In the genomic region with DNA sequence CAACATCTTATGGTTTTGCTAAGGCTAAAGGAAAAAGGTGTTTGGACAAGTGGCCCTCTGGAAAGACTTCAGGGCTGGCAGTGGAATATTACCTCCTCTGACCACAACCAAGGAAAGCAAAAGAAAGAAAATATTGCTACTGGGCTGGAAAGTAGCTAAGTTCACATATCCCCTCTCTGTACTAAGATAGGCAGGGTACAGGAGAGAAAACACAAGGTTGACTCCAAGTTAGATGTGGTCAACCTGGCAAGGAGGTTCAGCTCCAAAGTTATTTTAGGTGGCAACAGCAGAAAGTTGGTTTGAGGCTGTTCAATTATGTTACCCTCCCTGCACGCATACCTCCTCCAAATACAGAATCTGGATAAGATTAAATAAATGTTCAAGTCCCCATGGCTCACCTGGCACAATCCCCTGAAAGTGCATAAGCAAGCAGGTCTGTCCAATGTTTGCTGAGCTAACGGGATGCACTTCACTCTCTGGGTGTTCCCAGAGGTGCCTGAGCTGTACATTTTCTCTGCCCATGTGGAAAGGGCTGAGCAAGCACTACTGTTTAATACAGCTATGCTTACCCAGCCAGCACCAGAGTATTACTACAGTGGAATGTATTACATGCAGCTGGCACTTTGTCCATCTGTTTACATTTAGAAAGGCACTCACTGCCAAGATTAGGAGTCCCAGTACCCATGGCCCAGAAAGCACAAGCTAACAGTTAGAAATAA, we compare ENCODE assay signal across 22 mouse cellular contexts.
DNase-seq lines count a peak whose midpoint lies in the region; ATAC-seq and TF ChIP-seq lines count a peak whose summit lies in the region.
"Had no signal": no experiment of that assay in that cellular context is flagged by ENCODE, and none has a peak within 500 bp of the region (broad histone marks: within the 10 kb centered on the region; RNA-seq: fewer than 3 reads in every experiment).

No protein-coding gene starts in this region.

- H3K4me3 ChIP-seq in embryonic facial prominence, embryonic 13.5 days, result no peak overlapping the region
- no peak overlapping the region for H3K4me3 ChIP-seq in embryonic facial prominence, embryonic 10.5 days
- H3K4me3 ChIP-seq in hindbrain, embryonic 16.5 days (ENCODE audit: low read length), result no peak overlapping the region
- no peak overlapping the region for H3K4me3 ChIP-seq in hindbrain, embryonic 11.5 days (ENCODE audit: low read depth, low read length)
- H3K4me3 ChIP-seq in lung, adult 2 months (replicated peaks; ENCODE audit: extremely low read depth, low read depth, low read length), result no peak overlapping the region
- H3K4me3 ChIP-seq in limb, embryonic 14.5 days (replicated peaks; ENCODE audit: low read length), result no peak overlapping the region
- H3K4me3 ChIP-seq: heart, embryonic 10.5 days; liver, embryonic 15.5 days; midbrain, embryonic 13.5 days had no signal

- no peak overlapping the region for H3K4me2 ChIP-seq in embryonic facial prominence, embryonic 13.5 days
- H3K4me2 ChIP-seq in hindbrain, embryonic 16.5 days (ENCODE audit: low read length), result no peak overlapping the region
- no peak overlapping the region for H3K4me2 ChIP-seq in hindbrain, embryonic 11.5 days (replicated peaks; ENCODE audit: low read depth, low read length)
- no peak overlapping the region for H3K4me2 ChIP-seq in limb, embryonic 14.5 days (replicated peaks; ENCODE audit: low read depth, low read length, severe bottlenecking)
- H3K4me2 ChIP-seq: liver, embryonic 15.5 days; midbrain, embryonic 13.5 days had no signal

- DNase-seq in embryonic facial prominence, embryonic 10.5 days (ENCODE audit: low spot score), result no peak
- DNase-seq in hindbrain, embryonic 11.5 days (ENCODE audit: low spot score), result no peak
- peak; percentile 9 for DNase-seq in lung, postnatal 36 days
- DNase-seq in lung, adult 2 months, result no peak
- peak; percentile 68 for DNase-seq in limb, embryonic 14.5 days (ENCODE audit: low spot score)
- DNase-seq in layer of hippocampus, adult 8-10 months (ENCODE audit: low spot score in 2 of 2), result no peak
- DNase-seq: adrenal gland, postnatal 36 days; cerebellum, adult 11-12 months; cerebellum, postnatal 14 days; gastrocnemius, postnatal 25 days; kidney, adult 9 months; kidney, postnatal 36 days; layer of hippocampus, adult 9-11 months; right cerebral cortex, postnatal 14 days; thymus, adult 2 months had no signal

- no peaks in the 10 kb centered on the region for H3K36me3 ChIP-seq in embryonic facial prominence, embryonic 13.5 days
- no peaks in the 10 kb centered on the region for H3K36me3 ChIP-seq in embryonic facial prominence, embryonic 10.5 days (replicated peaks)
- no peaks in the 10 kb centered on the region for H3K36me3 ChIP-seq in hindbrain, embryonic 16.5 days (ENCODE audit: control insufficient read depth, insufficient read depth, low read length)
- H3K36me3 ChIP-seq in hindbrain, embryonic 11.5 days (ENCODE audit: control insufficient read depth, insufficient read depth, low read length), result no peaks in the 10 kb centered on the region
- H3K36me3 ChIP-seq in limb, embryonic 14.5 days (ENCODE audit: control insufficient read depth, insufficient read depth, low read length), result no peaks in the 10 kb centered on the region
- H3K36me3 ChIP-seq: G1E; heart, embryonic 10.5 days; liver, embryonic 15.5 days; midbrain, embryonic 13.5 days had no signal

- 41% methylated on average over 2 of the region's 2 CpGs for WGBS in embryonic facial prominence, embryonic 13.5 days
- 83% methylated on average over 2 of the region's 2 CpGs for WGBS in embryonic facial prominence, embryonic 10.5 days
- 88% methylated on average over 2 of the region's 2 CpGs for WGBS in hindbrain, embryonic 16.5 days
- 78% methylated on average over 2 of the region's 2 CpGs for WGBS in hindbrain, embryonic 11.5 days
- WGBS in lung, adult 2 months, result 70% methylated on average over 2 of the region's 2 CpGs
- WGBS in limb, embryonic 14.5 days, result 49% methylated on average over 2 of the region's 2 CpGs

- no peak overlapping the region for H3K9ac ChIP-seq in embryonic facial prominence, embryonic 13.5 days
- H3K9ac ChIP-seq in hindbrain, embryonic 16.5 days (ENCODE audit: low read depth, low read length), result no peak overlapping the region
- H3K9ac ChIP-seq in hindbrain, embryonic 11.5 days (ENCODE audit: low read depth, low read length), result no peak overlapping the region
- H3K9ac ChIP-seq in limb, embryonic 14.5 days (ENCODE audit: low read depth, low read length, severe bottlenecking), result no peak overlapping the region
- H3K9ac ChIP-seq: liver, embryonic 15.5 days; midbrain, embryonic 13.5 days had no signal

- 0 out of 2 replicates have a peak, but pooled peaks have one; percentile 32 for ATAC-seq in embryonic facial prominence, embryonic 13.5 days (ENCODE audit: insufficient number of reproducible peaks, insufficient read depth, low FRiP score, low TSS enrichment, low read depth)
- ATAC-seq in hindbrain, embryonic 16.5 days, result peak; percentile 42; the same call in 1 of the 2 replicates
- ATAC-seq in hindbrain, embryonic 11.5 days (ENCODE audit: low FRiP score), result no peak
- peak; percentile 70 for ATAC-seq in limb, embryonic 14.5 days (ENCODE audit: low FRiP score, low read depth)
- ATAC-seq: forebrain, embryonic 14.5 days; midbrain, embryonic 13.5 days had no signal

- no peak overlapping the region for H3K27ac ChIP-seq in embryonic facial prominence, embryonic 13.5 days
- H3K27ac ChIP-seq in embryonic facial prominence, embryonic 10.5 days (replicated peaks), result no peak overlapping the region
- no peak overlapping the region for H3K27ac ChIP-seq in hindbrain, embryonic 16.5 days (ENCODE audit: low read depth, low read length)
- H3K27ac ChIP-seq in hindbrain, embryonic 11.5 days (ENCODE audit: low read depth, low read length), result no peak overlapping the region
- H3K27ac ChIP-seq in limb, embryonic 14.5 days (replicated peaks; ENCODE audit: low read depth, low read length), result 0 out of 2 replicates have a peak overlapping the region, but pooled peaks have one; percentile 20
- H3K27ac ChIP-seq: heart, embryonic 10.5 days; liver, embryonic 15.5 days; midbrain, embryonic 13.5 days had no signal

- H3K9me3 ChIP-seq in embryonic facial prominence, embryonic 13.5 days, result no peaks in the 10 kb centered on the region
- H3K9me3 ChIP-seq in embryonic facial prominence, embryonic 10.5 days, result no peaks in the 10 kb centered on the region
- no peaks in the 10 kb centered on the region for H3K9me3 ChIP-seq in hindbrain, embryonic 16.5 days (ENCODE audit: control insufficient read depth, low read length)
- H3K9me3 ChIP-seq in hindbrain, embryonic 11.5 days (ENCODE audit: control insufficient read depth, low read length), result no peaks in the 10 kb centered on the region
- H3K9me3 ChIP-seq in limb, embryonic 14.5 days (ENCODE audit: control insufficient read depth, low read length), result no peaks in the 10 kb centered on the region
- H3K9me3 ChIP-seq: G1E; heart, embryonic 10.5 days; liver, embryonic 15.5 days; midbrain, embryonic 13.5 days had no signal

- no peak for TF ChIP-seq POLR2A in lung, adult 2 months (IDR thresholded peaks at IDR 0.05; ENCODE audit: borderline replicate concordance, extremely low read depth, low read depth, low read length)
- no peak for TF ChIP-seq POLR2A in limb, embryonic 14.5 days (IDR thresholded peaks at IDR 0.05; ENCODE audit: borderline replicate concordance, extremely low read depth, insufficient read depth, insufficient read length)

- H3K27me3 ChIP-seq in embryonic facial prominence, embryonic 13.5 days, result no peaks in the 10 kb centered on the region
- no peaks in the 10 kb centered on the region for H3K27me3 ChIP-seq in embryonic facial prominence, embryonic 10.5 days (replicated peaks; ENCODE audit: low read depth, poor library complexity, severe bottlenecking)
- H3K27me3 ChIP-seq in hindbrain, embryonic 16.5 days (replicated peaks; ENCODE audit: control insufficient read depth, insufficient read depth, low read length), result no peaks in the 10 kb centered on the region
- no peaks in the 10 kb centered on the region for H3K27me3 ChIP-seq in hindbrain, embryonic 11.5 days (ENCODE audit: control insufficient read depth, insufficient read depth, low read length)
- no peaks in the 10 kb centered on the region for H3K27me3 ChIP-seq in limb, embryonic 14.5 days (ENCODE audit: control insufficient read depth, insufficient read depth, low read length)
- H3K27me3 ChIP-seq: liver, embryonic 15.5 days; midbrain, embryonic 13.5 days had no signal

- no peak for TF ChIP-seq CTCF in lung, adult 2 months (IDR thresholded peaks at IDR 0.05; ENCODE audit: insufficient read depth, low read length)

- H3K4me1 ChIP-seq in embryonic facial prominence, embryonic 13.5 days, result peaks cover 10% of the 10 kb centered on the region
- no peaks in the 10 kb centered on the region for H3K4me1 ChIP-seq in embryonic facial prominence, embryonic 10.5 days
- no peaks in the 10 kb centered on the region for H3K4me1 ChIP-seq in hindbrain, embryonic 16.5 days (ENCODE audit: control insufficient read depth, insufficient read depth, low read depth, low read length)
- no peaks in the 10 kb centered on the region for H3K4me1 ChIP-seq in hindbrain, embryonic 11.5 days (replicated peaks; ENCODE audit: control insufficient read depth, insufficient read depth, low read length)
- H3K4me1 ChIP-seq in lung, adult 2 months (ENCODE audit: control insufficient read depth, insufficient read depth, low read length), result peaks cover 2% of the 10 kb centered on the region; the same call in 1 of the 2 replicates
- no peaks in the 10 kb centered on the region; the same call in none of the 2 replicates for H3K4me1 ChIP-seq in limb, embryonic 14.5 days (ENCODE audit: control insufficient read depth, insufficient read depth, low read length)
- H3K4me1 ChIP-seq: liver, embryonic 15.5 days; midbrain, embryonic 13.5 days had no signal

Comparison
In these comparisons a context has a peak if more than half of its experiments do, and no peak if none do; other contexts are left out.
1. DNase-seq: peak in lung, postnatal 36 days (single experiment) and limb, embryonic 14.5 days (single experiment); none in embryonic facial prominence, embryonic 10.5 days (single experiment), hindbrain, embryonic 11.5 days (single experiment), lung, adult 2 months (single experiment) and layer of hippocampus, adult 8-10 months (0 of 2).